Mouse (Mus musculus) liver, embryonic 11.5 days (tissue): Measurements from ENCODE around the gene Bcl7a. TPM values are rescaled to one million over a fixed set of nuclear protein-coding genes. Genes with fewer than 3 reads are reported as not detected.

Experiments used
- ATAC-seq: fragments of 200-750 bp; cut with Nextera tagmentation; replicated peaks from 2 replicates; pipeline ENCODE4 v1.8.0; 2017; ENCODE audit warnings: moderate number of reproducible peaks, mild to moderate bottlenecking, moderate TSS enrichment, moderate library complexity; ENCODE audit not compliant: low FRiP score
- DNase-seq: peaks from one replicate; pipeline ENCODE4 v3.0.0-alpha.2; 2017; ENCODE audit warnings: low spot score
- H3K27ac ChIP-seq: fragments of 300-500 bp; sonication (generic); 2 replicates; pipeline ENCODE4 v1.5.1; 2014; ENCODE audit warnings: mild to moderate bottlenecking, low read depth, low read length, control low read depth
- H3K27me3 ChIP-seq: fragments of 300-500 bp; sonication (generic); replicated peaks from 2 replicates; pipeline ENCODE4 v1.6.1; 2014; ENCODE audit warnings: low read length, mixed read lengths; ENCODE audit not compliant: control insufficient read depth, insufficient read depth
- H3K36me3 ChIP-seq: fragments of 300-500 bp; sonication (generic); 2 replicates; pipeline ENCODE4 v1.6.1; 2014; ENCODE audit warnings: mild to moderate bottlenecking, low read length, moderate library complexity, mixed read lengths; ENCODE audit not compliant: control insufficient read depth, insufficient read depth
- H3K4me1 ChIP-seq: fragments of 300-500 bp; sonication (generic); replicated peaks from 2 replicates; pipeline ENCODE4 v1.6.1; 2014; ENCODE audit warnings: low read length, mixed read lengths; ENCODE audit not compliant: control insufficient read depth, insufficient read depth
- H3K4me2 ChIP-seq: fragments of 300-500 bp; sonication (generic); 2 replicates; pipeline ENCODE4 v1.6.1; 2014; ENCODE audit warnings: mild to moderate bottlenecking, control low read depth, moderate library complexity
- H3K4me3 ChIP-seq: fragments of 300-500 bp; sonication (generic); 2 replicates; pipeline ENCODE4 v1.5.1; 2014; ENCODE audit warnings: low read depth, low read length, control low read depth
- H3K9ac ChIP-seq: fragments of 300-500 bp; sonication (generic); 2 replicates; pipeline ENCODE4 v1.6.1; 2014; ENCODE audit warnings: low read depth, low read length, control low read depth
- H3K9me3 ChIP-seq: fragments of 300-500 bp; sonication (generic); 2 replicates; pipeline ENCODE4 v1.6.1; 2016; ENCODE audit warnings: low read length, inconsistent platforms, mixed read lengths; ENCODE audit not compliant: control insufficient read depth
- WGBS: fragments of 180-500 bp; shearing (Covaris S2); extraction: QIAGEN DNeasy Blood & Tissue Kit; methylation state at CpG from one replicate; pipeline ENCODE4 v1.1.7; 2014; 5-methylcytosine and 5-hydroxymethylcytosine counted together
- polyA plus RNA-seq: library from polyadenylated mRNA; unstranded; fragments of >200 nt; fragmentation: Nextera tagmentation; extraction: Ambion mirVana; gene quantifications from 2 replicates; pipeline ENCODE4 v1.2.1, GENCODE M21; 2014

The Bcl7a gene
- polyA plus RNA-seq, 1 experiment from 2014 or later = 21.1 TPM

DNA sequence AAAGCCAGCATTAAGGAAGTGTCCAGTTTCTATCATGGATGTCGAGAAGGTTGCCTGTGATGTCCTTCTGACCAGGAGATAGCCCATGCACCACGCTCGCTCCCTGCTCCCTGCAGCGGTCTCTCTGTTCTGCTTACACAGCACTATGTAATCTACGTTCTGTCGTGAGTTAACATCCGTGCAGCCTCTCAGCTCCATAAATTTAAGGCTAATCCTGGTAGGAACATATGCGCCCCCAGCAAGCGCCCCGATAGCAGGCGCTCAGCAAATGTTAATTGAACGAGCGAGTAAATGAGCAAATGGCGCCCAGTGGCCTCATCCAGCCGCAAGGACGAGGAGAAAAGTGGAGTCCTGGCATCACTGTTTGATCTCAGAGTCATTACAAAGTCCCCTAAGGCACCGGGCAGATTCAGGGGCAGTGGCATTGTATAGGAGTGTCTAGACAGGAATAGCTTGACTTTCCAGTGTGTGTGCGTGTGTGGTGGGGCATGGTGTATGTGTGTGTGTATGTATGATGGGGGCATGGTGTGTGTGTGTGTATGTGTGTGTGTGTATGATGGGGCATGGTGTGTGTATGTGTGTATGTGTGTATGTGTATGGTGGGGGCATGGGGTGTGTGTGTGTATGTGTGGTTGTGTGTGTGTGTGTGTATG, 35.9 kb upstream of the Bcl7a start:
- Histone ChIP-seq H3K27me3 (no peaks in the 10 kb centered on the region), H3K9ac (no peak overlapping the region), H3K4me3 (no peak overlapping the region), H3K9me3 (no peaks in the 10 kb centered on the region), H3K4me2 (no peak overlapping the region), H3K36me3 (no peaks in the 10 kb centered on the region), H3K4me1 (0 out of 2 replicates have a peak, but pooled peaks cover 2% of the 10 kb centered on the region), H3K27ac (no peak overlapping the region)
- ATAC-seq (no peak), DNase-seq (no peak)
- WGBS = 76% methylated on average over 18 of the region's 18 CpGs

DNA sequence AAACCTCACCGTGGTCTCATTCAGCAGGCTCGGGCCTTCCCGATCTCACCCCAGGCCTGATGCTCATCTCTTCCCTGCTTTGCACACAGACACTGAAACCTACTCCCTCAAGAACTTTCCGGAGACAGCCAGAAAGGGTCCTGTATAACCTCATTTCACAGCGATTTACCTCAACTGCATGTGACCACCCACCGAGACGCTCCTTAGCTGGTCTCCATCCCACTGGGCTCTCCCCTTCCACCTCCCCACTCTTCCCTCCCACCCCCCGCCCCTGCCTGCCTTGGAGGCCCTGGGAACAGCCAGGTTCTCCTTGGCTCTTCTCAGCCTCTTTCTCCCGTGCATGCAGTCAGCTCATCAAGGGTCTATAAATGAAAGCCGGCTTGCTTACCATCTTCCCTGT, 33.8 kb upstream of the Bcl7a start:
- no peak overlapping the region for H3K4me3 ChIP-seq
- DNase-seq (no peak), ATAC-seq (no peak)
- no peaks in the 10 kb centered on the region for H3K36me3 ChIP-seq
- no peaks in the 10 kb centered on the region for H3K9me3 ChIP-seq
- H3K27ac ChIP-seq = no peak overlapping the region
- no peak overlapping the region for H3K4me2 ChIP-seq
- H3K9ac ChIP-seq = no peak overlapping the region
- no peaks in the 10 kb centered on the region for H3K27me3 ChIP-seq
- H3K4me1 ChIP-seq = 0 out of 2 replicates have a peak, but pooled peaks cover 2% of the 10 kb centered on the region
- WGBS = 54% methylated on average over 10 of the region's 10 CpGs

- Histone ChIP-seq H3K4me2 (no peak overlapping the region), H3K9me3 (no peaks in the 10 kb centered on the region), H3K27me3 (no peaks in the 10 kb centered on the region), H3K9ac (no peak overlapping the region), H3K4me1 (0 out of 2 replicates have a peak, but pooled peaks cover 2% of the 10 kb centered on the region), H3K36me3 (no peaks in the 10 kb centered on the region), H3K4me3 (no peak overlapping the region), H3K27ac (no peak overlapping the region)
- 57% methylated on average over 7 of the region's 7 CpGs for WGBS
- DNase-seq (no peak), ATAC-seq (no peak)
These were observed 33.4 kb upstream of the Bcl7a start for GRCm38 (mm10) chr5:123310221-123310620.

GRCm38 (mm10) chr5:123313058-123313630, 30.5 kb upstream of the Bcl7a start:
- WGBS = 73% methylated on average over 12 of the region's 12 CpGs
- DNase-seq (no peak), ATAC-seq (no peak)
- Histone ChIP-seq H3K36me3 (no peaks in the 10 kb centered on the region), H3K4me2 (no peak overlapping the region), H3K27ac (no peak overlapping the region), H3K27me3 (no peaks in the 10 kb centered on the region), H3K4me3 (no peak overlapping the region), H3K9me3 (no peaks in the 10 kb centered on the region), H3K4me1 (peaks cover 5% of the 10 kb centered on the region; the same call in 1 of the 2 replicates), H3K9ac (no peak overlapping the region)

GRCm38 (mm10) chr5:123313851-123314380, 29.7 kb upstream of the Bcl7a start:
- DNase-seq (no peak), ATAC-seq (no peak)
- no peaks in the 10 kb centered on the region for H3K36me3 ChIP-seq
- no peaks in the 10 kb centered on the region for H3K9me3 ChIP-seq
- H3K4me3 ChIP-seq = no peak overlapping the region
- H3K9ac ChIP-seq = no peak overlapping the region
- H3K4me2 ChIP-seq = no peak overlapping the region
- H3K27ac ChIP-seq = no peak overlapping the region
- H3K4me1 ChIP-seq = peaks cover 5% of the 10 kb centered on the region; the same call in 1 of the 2 replicates
- 59% methylated on average over 11 of the region's 11 CpGs for WGBS
- no peaks in the 10 kb centered on the region for H3K27me3 ChIP-seq

GRCm38 (mm10) chr5:123315219-123315866, 28.3 kb upstream of the Bcl7a start:
- H3K27ac ChIP-seq = no peak overlapping the region
- WGBS = 58% methylated on average over 10 of the region's 10 CpGs

GRCm38 (mm10) chr5:123317992-123318391, 25.6 kb upstream of the Bcl7a start:
- Histone ChIP-seq H3K9me3 (no peaks in the 10 kb centered on the region), H3K27ac (no peak overlapping the region), H3K4me1 (peaks cover 2% of the 10 kb centered on the region; the same call in 1 of the 2 replicates), H3K9ac (peak overlapping the region; percentile 37; the same call in 1 of the 2 replicates), H3K4me2 (peak overlapping the region; percentile 61), H3K27me3 (no peaks in the 10 kb centered on the region), H3K36me3 (no peaks in the 10 kb centered on the region), H3K4me3 (peak overlapping the region; percentile 36)
- ATAC-seq (no peak), DNase-seq (no peak)
- 19% methylated on average over 6 of the region's 6 CpGs for WGBS

More at GRCm38 (mm10) chr5:123315219-123315866, 28.3 kb upstream of the Bcl7a start:
- no peak for ATAC-seq
- Histone ChIP-seq H3K4me3 (no peak overlapping the region), H3K4me2 (no peak overlapping the region), H3K9ac (no peak overlapping the region), H3K9me3 (no peaks in the 10 kb centered on the region), H3K4me1 (peaks cover 2% of the 10 kb centered on the region; the same call in 1 of the 2 replicates), H3K27me3 (no peaks in the 10 kb centered on the region), H3K36me3 (no peaks in the 10 kb centered on the region)
- DNase-seq = no peak

DNA sequence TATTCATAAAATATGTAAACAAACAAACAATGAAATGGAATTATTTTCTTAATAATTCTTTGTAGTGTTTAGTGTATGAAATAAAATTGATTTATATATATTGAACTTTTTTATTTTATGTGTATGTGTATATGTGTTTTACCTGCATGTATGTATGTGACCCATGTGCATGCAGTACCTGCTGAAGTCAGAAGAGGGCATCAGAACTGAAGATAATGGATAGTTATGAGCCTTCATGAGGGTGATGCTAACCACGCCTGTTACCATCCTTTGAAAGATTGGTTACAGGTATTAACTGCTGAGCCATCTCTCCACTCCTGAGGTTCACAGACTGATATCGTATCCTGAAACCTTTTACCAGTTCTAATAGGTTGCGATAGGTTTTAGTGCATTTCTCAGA, 23.5 kb upstream of the Bcl7a start:
- Histone ChIP-seq H3K36me3 (no peaks in the 10 kb centered on the region), H3K4me1 (peaks cover 2% of the 10 kb centered on the region; the same call in 1 of the 2 replicates), H3K9ac (no peak overlapping the region), H3K27me3 (no peaks in the 10 kb centered on the region), H3K27ac (no peak overlapping the region), H3K4me3 (no peak overlapping the region), H3K9me3 (no peaks in the 10 kb centered on the region), H3K4me2 (no peak overlapping the region)
- ATAC-seq (no peak), DNase-seq (no peak)
- WGBS = 92% methylated on average over 3 of the region's 3 CpGs
